Mouse (Mus musculus): ENCODE results near the gene P2ry12.

DNA sequence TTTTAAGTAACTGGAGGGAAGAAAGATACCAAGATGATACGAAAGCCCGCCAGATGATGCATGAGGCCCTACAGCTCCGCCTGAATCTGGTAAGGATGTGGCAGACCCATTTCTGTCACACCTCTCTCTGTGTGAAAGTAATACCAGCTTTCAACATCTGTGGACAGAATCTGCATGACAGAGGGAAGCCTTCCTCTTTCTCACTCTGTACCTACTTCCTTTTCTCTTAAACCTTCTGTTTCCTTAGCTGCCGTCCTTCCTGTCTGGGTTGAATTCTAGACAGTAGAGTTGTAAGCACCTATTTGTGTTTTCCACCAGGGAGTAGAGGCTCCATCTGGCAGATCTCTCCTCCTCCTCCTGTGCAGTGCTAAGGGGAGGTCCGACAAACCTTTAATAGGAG is 1.9 kb downstream of the P2ry12 start:
- TF ChIP-seq POLR2A (IDR thresholded peaks at IDR 0.05; ENCODE audit: borderline replicate concordance, insufficient read depth, low read length) (no peak), CTCF (IDR thresholded peaks at IDR 0.05; ENCODE audit: borderline replicate concordance, insufficient read depth, low read depth, low read length) (no peak)

All from cerebellum, adult 2 months (tissue).